Mouse (Mus musculus): ENCODE measurements around the gene Smdt1. TPM values are rescaled to one million over a fixed set of nuclear protein-coding genes. Genes with fewer than 3 reads are reported as not detected.

Gene Smdt1
- polyA plus RNA-seq, 1 experiment: 216 TPM

Other genes starting within 250 kb of the Smdt1 start
- 23.8 and 28.2 TPM in 2 replicates for gene Ccdc134, start 211.0 kb upstream of the Smdt1 start, polyA plus RNA-seq (2011; ENCODE audit: insufficient read depth, insufficient read length, low replicate concordance, missing spikeins)
- gene Srebf2, start 191.8 kb upstream of the Smdt1 start, polyA plus RNA-seq (2011; ENCODE audit: insufficient read depth, insufficient read length, low replicate concordance, missing spikeins): 19.3 and 46.3 TPM in 2 replicates
- gene Shisa8, start 126.1 kb upstream of the Smdt1 start, polyA plus RNA-seq (2011; ENCODE audit: insufficient read depth, insufficient read length, low replicate concordance, missing spikeins): 0.77 and 1.9 TPM in 2 replicates
- 12.1 and 24.9 TPM in 2 replicates for gene Tnfrsf13c, start 114.6 kb upstream of the Smdt1 start, polyA plus RNA-seq (2011; ENCODE audit: insufficient read depth, insufficient read length, low replicate concordance, missing spikeins)
- 19.5 and 21.2 TPM in 2 replicates for gene Cenpm, start 94.2 kb upstream of the Smdt1 start, polyA plus RNA-seq (2011; ENCODE audit: insufficient read depth, insufficient read length, low replicate concordance, missing spikeins)
- gene 1500009C09Rik, start 86.6 kb upstream of the Smdt1 start, polyA plus RNA-seq (2011; ENCODE audit: insufficient read depth, insufficient read length, low replicate concordance, missing spikeins): not detected in 2 replicates
- gene Sept3, start 64.1 kb upstream of the Smdt1 start, polyA plus RNA-seq (2011; ENCODE audit: insufficient read depth, insufficient read length, low replicate concordance, missing spikeins): 2.0 TPM in 1 of 2 replicates, not detected in the other
- gene Wbp2nl, start 40.0 kb upstream of the Smdt1 start, polyA plus RNA-seq (2011; ENCODE audit: insufficient read depth, insufficient read length, low replicate concordance, missing spikeins): not detected in 2 replicates
- 35.6 and 49.3 TPM in 2 replicates for gene Naga, start within 50 bp of the Smdt1 start, polyA plus RNA-seq (2011; ENCODE audit: insufficient read depth, insufficient read length, low replicate concordance, missing spikeins)
- gene Pheta2, start within 50 bp of the Smdt1 start, polyA plus RNA-seq (2011; ENCODE audit: insufficient read depth, insufficient read length, low replicate concordance, missing spikeins): 22.5 and 34.5 TPM in 2 replicates
- 120 and 208 TPM in 2 replicates for gene Ndufa6, start 15.4 kb downstream of the Smdt1 start, polyA plus RNA-seq (2011; ENCODE audit: insufficient read depth, insufficient read length, low replicate concordance, missing spikeins)
- 5.2 and 7.2 TPM in 2 replicates for gene Cyp2d22, start 41.3 kb downstream of the Smdt1 start, polyA plus RNA-seq (2011; ENCODE audit: insufficient read depth, insufficient read length, low replicate concordance, missing spikeins)
- not detected in 2 replicates for gene Cyp2d11, start 55.1 kb downstream of the Smdt1 start, polyA plus RNA-seq (2011; ENCODE audit: insufficient read depth, insufficient read length, low replicate concordance, missing spikeins)
- gene Cyp2d10, start 68.2 kb downstream of the Smdt1 start, polyA plus RNA-seq (2011; ENCODE audit: insufficient read depth, insufficient read length, low replicate concordance, missing spikeins): 1.4 and 3.4 TPM in 2 replicates
- 1.3 and 5.0 TPM in 2 replicates for gene Cyp2d9, start 94.5 kb downstream of the Smdt1 start, polyA plus RNA-seq (2011; ENCODE audit: insufficient read depth, insufficient read length, low replicate concordance, missing spikeins)
- gene Cyp2d12, start 216.1 kb downstream of the Smdt1 start, polyA plus RNA-seq (2011; ENCODE audit: insufficient read depth, insufficient read length, low replicate concordance, missing spikeins): not detected in 2 replicates